Mouse (Mus musculus) midbrain, postnatal 0 days (tissue): Measurements from ENCODE around the gene 6430548M08Rik. TPM values are rescaled to one million over a fixed set of nuclear protein-coding genes. Genes with fewer than 3 reads are reported as not detected.

Source experiments
- ATAC-seq: fragments of 200-750 bp; cut with Nextera tagmentation; 2 replicates; pipeline ENCODE4 v1.8.0; 2017; ENCODE audit warnings: moderate number of reproducible peaks, mild to moderate bottlenecking, moderate TSS enrichment, moderate library complexity; ENCODE audit not compliant: low FRiP score
- DNase-seq: peaks from one replicate; pipeline ENCODE4 v3.0.0-alpha.2; 2015; ENCODE audit warnings: low spot score
- H3K27ac ChIP-seq: fragments of 300-500 bp; sonication (generic); 2 replicates; pipeline ENCODE4 v1.5.1; 2014; ENCODE audit warnings: low read depth, mild to moderate bottlenecking, low read length, mixed read lengths
- H3K27me3 ChIP-seq: fragments of 300-500 bp; sonication (generic); 2 replicates; pipeline ENCODE4 v1.6.1; 2014; ENCODE audit warnings: low read length, control low read depth, mixed read lengths; ENCODE audit not compliant: insufficient read depth
- H3K36me3 ChIP-seq: fragments of 300-500 bp; sonication (generic); 2 replicates; pipeline ENCODE4 v1.6.1; 2014; ENCODE audit warnings: low read length, control low read depth, mixed read lengths; ENCODE audit not compliant: insufficient read depth
- H3K4me1 ChIP-seq: fragments of 300-500 bp; sonication (generic); 2 replicates; pipeline ENCODE4 v1.6.1; 2014; ENCODE audit warnings: mild to moderate bottlenecking, control low read depth, antibody characterized with exemption, low read length, mixed read lengths; ENCODE audit not compliant: insufficient read depth
- H3K4me2 ChIP-seq: fragments of 300-500 bp; sonication (generic); 2 replicates; pipeline ENCODE4 v1.6.1; 2014; ENCODE audit warnings: low read depth, mild to moderate bottlenecking, low read length, mixed read lengths; ENCODE audit not compliant: poor library complexity, severe bottlenecking
- H3K4me3 ChIP-seq: fragments of 300-500 bp; sonication (generic); 2 replicates; pipeline ENCODE4 v1.5.1; 2014; ENCODE audit warnings: low read depth, mild to moderate bottlenecking, low read length, moderate library complexity
- H3K9ac ChIP-seq: fragments of 300-500 bp; sonication (generic); replicated peaks from 2 replicates; pipeline ENCODE4 v1.6.1; 2014; ENCODE audit warnings: mild to moderate bottlenecking, low read length, moderate library complexity, mixed read lengths; ENCODE audit not compliant: poor library complexity, severe bottlenecking
- H3K9me3 ChIP-seq: fragments of 300-500 bp; sonication (generic); 2 replicates; pipeline ENCODE4 v1.6.1; 2016; ENCODE audit warnings: low read length, control low read depth
- CTCF ChIP-seq: IDR thresholded peaks from 2 replicates; pipeline ENCODE4 v1.5.1; 2016; ENCODE audit warnings: antibody characterized with exemption, mild to moderate bottlenecking
- WGBS: fragments of 180-500 bp; shearing (Covaris S2); extraction: QIAGEN DNeasy Blood & Tissue Kit; methylation state at CpG from one replicate; pipeline ENCODE4 v1.1.7; 2014; 5-methylcytosine and 5-hydroxymethylcytosine counted together
- polyA plus RNA-seq: library from polyadenylated mRNA; unstranded; fragments of >200 nt; fragmentation: Nextera tagmentation; extraction: Ambion mirVana; gene quantifications from 2 replicates; pipeline ENCODE4 v1.2.1, GENCODE M21; 2015
- total RNA-seq: library from RNA; depleted of rRNA; stranded (reverse); fragments of >200 nt; gene quantifications from 2 replicates; pipeline ENCODE4 v1.2.3, GENCODE M21; 2014

Gene 6430548M08Rik
- total and polyA plus RNA-seq, 2 experiments from 2014 or later, result 40.5 to 69.7 TPM

- DNase-seq (no peak), ATAC-seq (no peak)
- no peak for TF ChIP-seq CTCF
- Histone ChIP-seq H3K27me3 (no peaks in the 10 kb centered on the region), H3K4me1 (no peaks in the 10 kb centered on the region), H3K9me3 (no peaks in the 10 kb centered on the region), H3K36me3 (peaks cover 74% of the 10 kb centered on the region), H3K4me2 (no peak overlapping the region), H3K27ac (no peak overlapping the region), H3K4me3 (no peak overlapping the region), H3K9ac (no peak overlapping the region)
- 96% methylated on average over 8 of the region's 8 CpGs for WGBS
Measured at GRCm38 (mm10) chr8:120084783-120085182, 29.2 kb upstream of the 6430548M08Rik start.

- H3K27me3 ChIP-seq, result no peaks in the 10 kb centered on the region
- no peak overlapping the region for H3K4me3 ChIP-seq
- no peaks in the 10 kb centered on the region for H3K4me1 ChIP-seq
- no peak for ATAC-seq
- H3K9ac ChIP-seq, result no peak overlapping the region
- no peak overlapping the region for H3K4me2 ChIP-seq
- no peaks in the 10 kb centered on the region for H3K9me3 ChIP-seq
- no peak overlapping the region for H3K27ac ChIP-seq
- 88% methylated on average over 7 of the region's 7 CpGs for WGBS
- DNase-seq, result no peak
- TF ChIP-seq CTCF, result no peak
- peaks cover 70% of the 10 kb centered on the region for H3K36me3 ChIP-seq
Measured at GRCm38 (mm10) chr8:120089511-120089910, 24.4 kb upstream of the 6430548M08Rik start.

GRCm38 (mm10) chr8:120091032-120091431 lies 22.9 kb upstream of the 6430548M08Rik start:
- 96% methylated on average over 3 of the region's 3 CpGs for WGBS
- Histone ChIP-seq H3K9me3 (no peaks in the 10 kb centered on the region), H3K36me3 (peaks cover 55% of the 10 kb centered on the region), H3K27ac (no peak overlapping the region), H3K9ac (no peak overlapping the region), H3K4me2 (no peak overlapping the region), H3K27me3 (no peaks in the 10 kb centered on the region), H3K4me1 (no peaks in the 10 kb centered on the region), H3K4me3 (no peak overlapping the region)
- ATAC-seq, result no peak
- TF ChIP-seq CTCF, result no peak
- DNase-seq, result no peak

- 91% methylated on average over 3 of the region's 3 CpGs for WGBS
- Histone ChIP-seq H3K4me3 (no peak overlapping the region), H3K36me3 (peaks cover 36% of the 10 kb centered on the region), H3K27me3 (no peaks in the 10 kb centered on the region), H3K4me2 (no peak overlapping the region), H3K9ac (no peak overlapping the region), H3K9me3 (no peaks in the 10 kb centered on the region), H3K4me1 (no peaks in the 10 kb centered on the region), H3K27ac (no peak overlapping the region)
- DNase-seq, result no peak
- TF ChIP-seq CTCF, result no peak
- no peak for ATAC-seq
Measured at GRCm38 (mm10) chr8:120093103-120093502, 20.8 kb upstream of the 6430548M08Rik start.

- no peak overlapping the region for H3K4me3 ChIP-seq
- no peak for DNase-seq
- no peak overlapping the region for H3K9ac ChIP-seq
- H3K4me2 ChIP-seq, result no peak overlapping the region
- H3K4me1 ChIP-seq, result no peaks in the 10 kb centered on the region
- no peaks in the 10 kb centered on the region for H3K27me3 ChIP-seq
- no peak for TF ChIP-seq CTCF
- WGBS, result 74% methylated on average over 10 of the region's 10 CpGs
- H3K36me3 ChIP-seq, result peaks cover 29% of the 10 kb centered on the region
- no peaks in the 10 kb centered on the region for H3K9me3 ChIP-seq
- no peak for ATAC-seq
- no peak overlapping the region for H3K27ac ChIP-seq
Measured at GRCm38 (mm10) chr8:120094801-120095200, 19.2 kb upstream of the 6430548M08Rik start.

- H3K4me1 ChIP-seq, result peaks cover 8% of the 10 kb centered on the region; the same call in 1 of the 2 replicates
- ATAC-seq, result no peak
- DNase-seq, result no peak
- no peaks in the 10 kb centered on the region for H3K27me3 ChIP-seq
- no peak overlapping the region for H3K4me2 ChIP-seq
- H3K9ac ChIP-seq, result no peak overlapping the region
- H3K36me3 ChIP-seq, result peaks cover 15% of the 10 kb centered on the region
- H3K27ac ChIP-seq, result no peak overlapping the region
- H3K4me3 ChIP-seq, result no peak overlapping the region
- 82% methylated on average over 2 of the region's 2 CpGs for WGBS
- no peak for TF ChIP-seq CTCF
- no peaks in the 10 kb centered on the region for H3K9me3 ChIP-seq
Measured at GRCm38 (mm10) chr8:120096486-120096885, 17.5 kb upstream of the 6430548M08Rik start.
